8 mouse cellular contexts compared by ENCODE assay signal in the genomic region with DNA sequence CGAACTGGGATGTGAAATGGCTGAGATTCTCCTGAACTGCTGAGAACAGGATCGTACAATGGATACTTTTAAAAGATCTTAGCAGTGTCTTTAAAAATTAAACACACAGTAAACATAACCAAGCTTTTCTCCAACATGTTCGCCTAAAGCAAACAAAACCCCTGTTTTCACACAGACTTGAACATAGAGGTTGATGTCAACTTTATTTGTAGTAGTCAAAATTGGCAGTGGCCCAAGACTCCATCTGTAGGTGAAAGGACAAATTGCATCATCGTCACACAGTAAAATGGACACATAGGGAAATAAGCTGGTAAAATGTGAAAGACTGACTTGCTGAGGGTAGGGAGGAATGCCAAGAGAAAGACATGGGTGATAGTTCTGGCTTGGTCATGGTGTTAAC.
DNase-seq lines count a peak whose midpoint lies in the region; ATAC-seq and TF ChIP-seq lines count a peak whose summit lies in the region.
"Had no signal": no experiment of that assay in that cellular context is flagged by ENCODE, and none has a peak within 500 bp of the region (broad histone marks: within the 10 kb centered on the region; RNA-seq: fewer than 3 reads in every experiment).

No protein-coding gene starts in this region.

- no peak overlapping the region for H3K9ac ChIP-seq in liver, embryonic 11.5 days (ENCODE audit: low read depth, low read length)
- H3K9ac ChIP-seq: embryonic facial prominence, embryonic 13.5 days had no signal

- H3K4me1 ChIP-seq in liver, embryonic 11.5 days (replicated peaks; ENCODE audit: control insufficient read depth, insufficient read depth, low read length), result no peaks in the 10 kb centered on the region
- no peaks in the 10 kb centered on the region for H3K4me1 ChIP-seq in lung, adult 2 months (ENCODE audit: control insufficient read depth, insufficient read depth, low read length)
- H3K4me1 ChIP-seq: embryonic facial prominence, embryonic 13.5 days had no signal

- 68% methylated on average over 4 of the region's 4 CpGs for WGBS in liver, embryonic 11.5 days
- WGBS in lung, adult 2 months, result 43% methylated on average over 4 of the region's 4 CpGs

- DNase-seq in liver (peak; percentile 31), ZHBTc4 (ENCODE audit: low read depth, low spot score) (peak; percentile 58)
- no peak for DNase-seq in liver, embryonic 11.5 days (ENCODE audit: low spot score)
- DNase-seq in embryo, embryonic 11 days, result peak; percentile 31
- peak; percentile 19 for DNase-seq in lung, adult 2 months
- peak; percentile 57 for DNase-seq in yolk sac, embryonic 10.5 days (ENCODE audit: low spot score)
- DNase-seq in neural tube, embryonic 10.5 days (ENCODE audit: extremely low spot score, low spot score), result no peak

- H3K4me2 ChIP-seq in liver, embryonic 11.5 days, result no peak overlapping the region
- H3K4me2 ChIP-seq: embryonic facial prominence, embryonic 13.5 days had no signal

- H3K27me3 ChIP-seq in liver, embryonic 11.5 days (replicated peaks; ENCODE audit: control insufficient read depth, insufficient read depth, low read length), result no peaks in the 10 kb centered on the region
- H3K27me3 ChIP-seq: embryonic facial prominence, embryonic 13.5 days had no signal

- no peak overlapping the region for H3K4me3 ChIP-seq in liver, embryonic 11.5 days (ENCODE audit: low read depth, low read length)
- no peak overlapping the region for H3K4me3 ChIP-seq in lung, adult 2 months (replicated peaks; ENCODE audit: extremely low read depth, low read depth, low read length)
- H3K4me3 ChIP-seq: embryonic facial prominence, embryonic 13.5 days had no signal

- TF ChIP-seq POLR2A in lung, adult 2 months (IDR thresholded peaks at IDR 0.05; ENCODE audit: borderline replicate concordance, extremely low read depth, low read depth, low read length), result no peak

- H3K9me3 ChIP-seq in liver, embryonic 11.5 days (ENCODE audit: control insufficient read depth, low read length), result no peaks in the 10 kb centered on the region
- H3K9me3 ChIP-seq: embryonic facial prominence, embryonic 13.5 days had no signal

- H3K27ac ChIP-seq in liver, embryonic 11.5 days (ENCODE audit: low read depth, low read length), result no peak overlapping the region
- H3K27ac ChIP-seq: embryonic facial prominence, embryonic 13.5 days had no signal

- TF ChIP-seq CTCF in lung, adult 2 months (IDR thresholded peaks at IDR 0.05; ENCODE audit: insufficient read depth, low read length), result no peak

- H3K36me3 ChIP-seq in liver, embryonic 11.5 days (ENCODE audit: control insufficient read depth, insufficient read depth, low read length), result no peaks in the 10 kb centered on the region

- ATAC-seq in liver, embryonic 11.5 days (replicated peaks; ENCODE audit: low FRiP score), result no peak

Comparison
In these comparisons a context has a peak if more than half of its experiments do, and no peak if none do; other contexts are left out.
1. DNase-seq: peak in liver (single experiment), ZHBTc4 (single experiment), embryo, embryonic 11 days (single experiment), lung, adult 2 months (single experiment) and yolk sac, embryonic 10.5 days (single experiment); none in liver, embryonic 11.5 days (single experiment) and neural tube, embryonic 10.5 days (single experiment).